Mouse (Mus musculus) heart, embryonic 12.5 days (tissue): ENCODE measurements at regions not wholly inside any gene's neighbourhood (a gene's known extent, or its start where the extent isn't known, plus 50 kb on each side); places are given as distances from the start of the nearest gene placed in this dataset.

Experiments used
- ATAC-seq: fragments of 200-750 bp; cut with Nextera tagmentation; 2 replicates; pipeline ENCODE4 v1.8.0; 2017; ENCODE audit warnings: moderate TSS enrichment, moderate library complexity; ENCODE audit not compliant: insufficient number of reproducible peaks, low FRiP score
- H3K27ac ChIP-seq: fragments of 300-500 bp; sonication (generic); 2 replicates; pipeline ENCODE4 v1.5.1; 2016; ENCODE audit warnings: mild to moderate bottlenecking, moderate library complexity; ENCODE audit not compliant: poor library complexity, severe bottlenecking
- H3K27me3 ChIP-seq: fragments of 300-500 bp; sonication (generic); replicated peaks from 2 replicates; pipeline ENCODE4 v1.6.1; 2016; ENCODE audit warnings: mild to moderate bottlenecking, moderate library complexity
- H3K36me3 ChIP-seq: fragments of 300-500 bp; sonication (generic); 2 replicates; pipeline ENCODE4 v1.6.1; 2016; ENCODE audit warnings: mild to moderate bottlenecking, moderate library complexity
- H3K4me1 ChIP-seq: fragments of 300-500 bp; sonication (generic); replicated peaks from 2 replicates; pipeline ENCODE4 v1.6.1; 2016; ENCODE audit warnings: mild to moderate bottlenecking
- H3K4me2 ChIP-seq: fragments of 300-500 bp; sonication (generic); 2 replicates; pipeline ENCODE4 v1.6.1; 2016; ENCODE audit warnings: mild to moderate bottlenecking, moderate library complexity
- H3K4me3 ChIP-seq: fragments of 300-500 bp; sonication (generic); 2 replicates; pipeline ENCODE4 v1.5.1; 2016; ENCODE audit warnings: mild to moderate bottlenecking
- H3K9ac ChIP-seq: fragments of 300-500 bp; sonication (generic); 2 replicates; pipeline ENCODE4 v1.6.1; 2016; ENCODE audit warnings: mild to moderate bottlenecking, moderate library complexity
- H3K9me3 ChIP-seq: fragments of 300-500 bp; sonication (generic); replicated peaks from 2 replicates; pipeline ENCODE4 v1.6.1; 2016; ENCODE audit warnings: mild to moderate bottlenecking, moderate library complexity
- WGBS: fragments of 180-500 bp; shearing (Covaris S2); methylation state at CpG from one replicate; pipeline ENCODE4 v1.1.7; 2016; 5-methylcytosine and 5-hydroxymethylcytosine counted together

DNA sequence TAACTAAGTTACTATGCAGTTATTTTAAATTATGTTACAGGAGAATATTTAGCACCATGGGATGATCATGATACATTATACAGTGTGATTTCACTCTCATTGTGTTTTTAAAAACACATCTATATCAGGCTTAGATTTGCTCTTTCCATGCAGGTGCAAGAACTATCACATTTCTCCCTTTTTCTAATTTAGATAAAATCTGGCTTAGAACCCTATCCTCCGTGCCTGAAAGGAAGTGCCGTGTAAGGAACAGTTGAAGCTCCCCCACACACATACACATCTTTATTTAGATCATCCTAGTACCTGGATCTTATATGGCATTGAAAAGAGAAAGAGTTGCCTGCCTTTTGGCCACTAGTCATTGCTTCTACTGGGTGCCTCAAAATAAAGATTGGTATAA lies 925.0 kb upstream of the Gm7489 start:
- H3K9ac ChIP-seq = no peak overlapping the region
- no peaks in the 10 kb centered on the region for H3K27me3 ChIP-seq
- no peaks in the 10 kb centered on the region for H3K4me1 ChIP-seq
- WGBS = 75% methylated on average over 2 of the region's 2 CpGs
- no peak overlapping the region for H3K4me2 ChIP-seq
- no peak overlapping the region for H3K27ac ChIP-seq
- ATAC-seq = no peak
- no peaks in the 10 kb centered on the region for H3K9me3 ChIP-seq
- H3K4me3 ChIP-seq = no peak overlapping the region
- no peaks in the 10 kb centered on the region for H3K36me3 ChIP-seq

DNA sequence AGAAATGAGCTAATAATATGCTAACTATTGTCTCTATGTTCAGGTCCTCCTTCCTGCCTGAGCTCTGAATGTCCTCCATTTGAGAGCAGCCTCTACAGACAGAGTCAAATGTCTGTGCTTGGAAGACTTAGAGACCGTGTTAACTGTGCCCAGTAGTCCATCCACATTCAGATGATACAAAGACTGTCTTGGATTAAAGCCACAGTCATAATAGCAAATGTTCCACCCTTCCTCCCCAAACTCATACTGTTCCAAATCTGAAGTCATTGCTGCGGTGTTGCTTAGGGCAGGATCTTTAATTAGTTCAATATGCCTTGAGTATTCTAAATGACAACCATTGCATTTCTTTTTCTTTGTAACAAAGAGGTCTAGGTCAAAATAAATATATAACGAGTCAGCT lies 923.2 kb upstream of the Gm7489 start:
- Histone ChIP-seq H3K9me3 (no peaks in the 10 kb centered on the region), H3K27me3 (no peaks in the 10 kb centered on the region), H3K4me2 (no peak overlapping the region), H3K27ac (no peak overlapping the region), H3K4me1 (no peaks in the 10 kb centered on the region), H3K36me3 (no peaks in the 10 kb centered on the region), H3K9ac (no peak overlapping the region), H3K4me3 (no peak overlapping the region)
- WGBS = 84% methylated on average over 3 of the region's 3 CpGs
- no peak for ATAC-seq

DNA sequence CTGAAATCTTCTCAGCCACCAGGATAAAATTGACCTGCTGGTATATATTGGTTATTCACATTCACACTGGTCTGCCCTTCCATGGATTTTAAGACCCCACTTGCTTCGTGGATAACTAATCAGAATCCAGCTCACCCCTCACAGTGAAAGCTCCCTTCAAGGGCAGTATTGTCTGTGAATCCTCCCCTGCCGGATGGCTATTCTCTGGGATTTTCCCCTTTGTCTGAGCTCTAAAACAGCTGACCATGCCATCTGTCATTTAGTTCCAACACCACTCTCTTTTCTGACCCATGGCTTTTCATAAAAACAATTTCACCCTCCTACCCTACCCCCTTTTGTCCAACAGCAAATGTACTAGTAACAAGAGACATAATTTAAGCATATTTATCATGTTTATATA lies 920.8 kb upstream of the Gm7489 start:
- H3K36me3 ChIP-seq = no peaks in the 10 kb centered on the region
- no peak overlapping the region for H3K4me2 ChIP-seq
- H3K27ac ChIP-seq = no peak overlapping the region
- WGBS = 53% methylated on average over 2 of the region's 2 CpGs
- H3K4me1 ChIP-seq = peaks cover 9% of the 10 kb centered on the region
- no peak overlapping the region for H3K4me3 ChIP-seq
- no peak for ATAC-seq
- H3K27me3 ChIP-seq = no peaks in the 10 kb centered on the region
- H3K9ac ChIP-seq = no peak overlapping the region
- H3K9me3 ChIP-seq = no peaks in the 10 kb centered on the region

DNA sequence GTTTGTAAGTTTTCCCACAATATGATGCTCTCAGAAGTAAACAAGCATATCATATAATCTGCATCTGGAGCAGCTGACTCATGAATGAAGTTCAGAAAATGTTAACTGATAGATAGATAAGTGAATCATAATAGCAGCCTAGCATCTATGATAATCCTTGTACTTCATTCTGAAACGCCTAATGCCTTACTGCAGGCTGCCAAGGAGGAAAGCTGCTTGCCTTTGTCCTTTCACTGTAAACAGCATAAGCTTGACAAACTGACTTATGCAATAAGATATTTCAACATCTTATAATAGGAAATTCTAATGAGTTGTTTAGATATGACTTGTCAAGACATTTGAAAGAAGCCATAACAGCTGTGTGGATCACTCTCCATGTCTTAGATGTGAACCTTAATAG lies 920.3 kb upstream of the Gm7489 start:
- H3K9me3 ChIP-seq = no peaks in the 10 kb centered on the region
- H3K4me1 ChIP-seq = peaks cover 9% of the 10 kb centered on the region
- ATAC-seq = no peak
- H3K36me3 ChIP-seq = no peaks in the 10 kb centered on the region
- 73% methylated on average over 1 of the region's 1 CpGs for WGBS
- no peak overlapping the region for H3K4me2 ChIP-seq
- no peak overlapping the region for H3K9ac ChIP-seq
- no peak overlapping the region for H3K4me3 ChIP-seq
- H3K27ac ChIP-seq = no peak overlapping the region
- H3K27me3 ChIP-seq = no peaks in the 10 kb centered on the region

DNA sequence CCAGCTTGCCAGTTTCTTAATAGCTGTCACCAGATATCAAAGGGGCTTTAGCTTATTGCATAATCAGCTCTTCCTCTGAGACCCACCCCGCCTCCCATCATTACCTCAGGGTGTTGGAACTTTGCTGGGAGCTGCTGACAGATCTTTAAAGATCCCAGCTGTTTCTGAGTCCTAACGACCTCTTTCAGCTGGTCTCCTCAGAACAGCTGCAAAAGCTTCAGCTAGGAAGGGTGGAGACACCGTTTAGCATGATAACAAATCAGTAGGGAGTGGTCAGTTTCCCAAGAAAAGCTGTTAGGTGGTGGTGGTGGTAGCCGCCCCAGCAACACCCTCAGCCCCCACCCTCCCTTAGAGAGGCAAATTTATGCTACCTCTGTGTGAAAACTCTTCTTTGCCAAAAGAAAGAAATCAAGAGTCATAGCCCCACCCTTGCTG lies 916.9 kb upstream of the Gm7489 start:
- peaks cover 9% of the 10 kb centered on the region for H3K4me1 ChIP-seq
- no peaks in the 10 kb centered on the region for H3K27me3 ChIP-seq
- H3K9ac ChIP-seq = no peak overlapping the region
- H3K36me3 ChIP-seq = no peaks in the 10 kb centered on the region
- ATAC-seq = peak; percentile 69; the same call in 1 of the 2 replicates
- no peak overlapping the region for H3K4me3 ChIP-seq
- H3K4me2 ChIP-seq = peak overlapping the region; percentile 40
- no peaks in the 10 kb centered on the region for H3K9me3 ChIP-seq
- H3K27ac ChIP-seq = no peak overlapping the region
- WGBS = 0% methylated on average over 4 of the region's 4 CpGs

DNA sequence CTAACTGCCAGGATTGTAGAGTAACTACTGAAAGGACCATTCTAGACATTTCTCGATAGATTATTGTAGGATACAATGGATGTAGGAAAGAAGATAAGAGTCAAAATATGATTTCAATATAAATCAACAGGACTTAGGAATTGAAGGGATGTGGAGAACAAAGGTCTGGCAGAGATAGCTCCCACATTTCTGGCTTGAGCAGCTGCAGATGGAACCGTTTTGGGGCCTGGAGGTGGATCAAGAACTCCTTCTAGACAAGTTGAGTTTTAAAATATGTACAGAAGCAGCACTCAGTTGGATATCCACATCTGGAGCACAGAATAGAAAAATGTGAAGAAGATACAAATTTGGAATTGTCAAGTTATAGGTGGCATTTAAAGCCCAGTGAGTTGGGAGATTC lies 901.9 kb upstream of the Gm7489 start:
- no peak overlapping the region for H3K4me2 ChIP-seq
- 73% methylated on average over 2 of the region's 2 CpGs for WGBS

DNA sequence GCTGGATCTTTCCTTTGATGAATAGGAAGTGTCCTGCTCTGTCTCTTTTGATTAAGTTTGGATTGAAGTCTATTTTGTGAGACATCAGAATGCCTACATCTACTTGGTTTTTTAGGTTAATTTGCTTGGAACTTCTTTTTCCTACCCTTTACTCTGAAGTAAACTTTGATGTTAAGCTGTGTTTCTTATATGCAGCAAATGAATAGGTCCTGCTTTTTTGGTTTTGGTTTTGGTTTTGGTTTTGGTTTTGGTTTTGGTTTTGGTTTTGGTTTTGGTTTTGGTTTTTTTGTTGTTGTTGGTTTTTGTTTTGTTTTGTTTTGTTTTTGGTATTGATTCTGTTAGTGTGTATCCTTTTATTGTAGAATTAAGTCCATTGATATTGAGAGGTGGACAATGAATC lies 894.1 kb upstream of the Gm7489 start:
- ATAC-seq = no peak
- no peak overlapping the region for H3K4me2 ChIP-seq
- H3K9ac ChIP-seq = no peak overlapping the region
- H3K27ac ChIP-seq = no peak overlapping the region
- H3K4me1 ChIP-seq = no peaks in the 10 kb centered on the region
- H3K36me3 ChIP-seq = no peaks in the 10 kb centered on the region
- no peaks in the 10 kb centered on the region for H3K9me3 ChIP-seq
- H3K4me3 ChIP-seq = no peak overlapping the region
- no peaks in the 10 kb centered on the region for H3K27me3 ChIP-seq

More for the DNA sequence above, 901.9 kb upstream of the Gm7489 start:
- H3K9me3 ChIP-seq = no peaks in the 10 kb centered on the region
- no peak overlapping the region for H3K27ac ChIP-seq
- ATAC-seq = no peak
- H3K4me1 ChIP-seq = no peaks in the 10 kb centered on the region
- H3K36me3 ChIP-seq = no peaks in the 10 kb centered on the region
- H3K27me3 ChIP-seq = no peaks in the 10 kb centered on the region
- H3K9ac ChIP-seq = no peak overlapping the region
- no peak overlapping the region for H3K4me3 ChIP-seq

DNA sequence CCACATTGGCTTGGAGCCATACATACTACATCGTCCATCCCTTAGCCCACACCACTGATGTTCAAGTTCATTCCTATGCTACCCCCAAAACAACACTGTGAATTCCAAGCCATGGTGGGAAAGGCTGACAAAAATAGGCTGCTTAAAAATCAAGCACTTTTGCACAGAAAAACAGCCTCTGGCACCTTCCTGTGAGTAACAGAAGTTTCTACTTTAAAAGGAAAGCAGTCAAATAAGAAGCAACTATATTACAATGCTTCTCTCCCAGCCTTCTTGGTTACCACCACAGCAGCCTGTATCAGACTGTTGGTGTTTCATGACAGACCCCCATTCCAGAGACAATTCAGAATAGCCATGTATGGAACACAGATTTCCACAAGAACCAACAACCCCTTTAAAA lies 890.4 kb upstream of the Gm7489 start:
- H3K27ac ChIP-seq = no peak overlapping the region
- no peaks in the 10 kb centered on the region for H3K4me1 ChIP-seq
- no peaks in the 10 kb centered on the region for H3K27me3 ChIP-seq
- WGBS = 81% methylated on average over 1 of the region's 1 CpGs
- no peak overlapping the region for H3K4me3 ChIP-seq
- H3K4me2 ChIP-seq = no peak overlapping the region
- no peak for ATAC-seq
- no peaks in the 10 kb centered on the region for H3K9me3 ChIP-seq
- H3K36me3 ChIP-seq = no peaks in the 10 kb centered on the region
- no peak overlapping the region for H3K9ac ChIP-seq

DNA sequence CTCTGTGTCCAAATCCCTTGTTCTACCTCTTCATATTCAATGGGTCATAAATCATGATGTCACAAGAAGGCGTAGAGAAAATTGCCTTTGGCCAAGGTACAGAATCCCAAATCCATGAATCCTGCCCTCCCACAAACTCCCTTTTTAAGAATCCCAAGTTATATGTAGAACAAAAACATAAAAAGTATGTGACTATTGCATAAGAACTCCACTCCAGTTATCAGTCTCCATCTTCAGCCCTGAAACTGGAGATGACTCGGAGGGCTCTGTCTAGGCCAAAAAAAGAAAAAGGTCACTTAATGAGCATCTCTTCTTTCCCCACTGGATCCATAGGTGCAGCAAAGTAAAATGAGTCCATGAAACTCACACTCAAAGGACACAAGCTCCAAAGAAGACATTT lies 885.5 kb upstream of the Gm7489 start:
- WGBS = 76% methylated on average over 2 of the region's 2 CpGs
- no peak overlapping the region for H3K4me2 ChIP-seq
- no peaks in the 10 kb centered on the region for H3K9me3 ChIP-seq
- no peak overlapping the region for H3K27ac ChIP-seq
- no peak overlapping the region for H3K4me3 ChIP-seq
- no peaks in the 10 kb centered on the region for H3K27me3 ChIP-seq
- no peak for ATAC-seq
- no peaks in the 10 kb centered on the region for H3K36me3 ChIP-seq
- no peak overlapping the region for H3K9ac ChIP-seq
- no peaks in the 10 kb centered on the region for H3K4me1 ChIP-seq

DNA sequence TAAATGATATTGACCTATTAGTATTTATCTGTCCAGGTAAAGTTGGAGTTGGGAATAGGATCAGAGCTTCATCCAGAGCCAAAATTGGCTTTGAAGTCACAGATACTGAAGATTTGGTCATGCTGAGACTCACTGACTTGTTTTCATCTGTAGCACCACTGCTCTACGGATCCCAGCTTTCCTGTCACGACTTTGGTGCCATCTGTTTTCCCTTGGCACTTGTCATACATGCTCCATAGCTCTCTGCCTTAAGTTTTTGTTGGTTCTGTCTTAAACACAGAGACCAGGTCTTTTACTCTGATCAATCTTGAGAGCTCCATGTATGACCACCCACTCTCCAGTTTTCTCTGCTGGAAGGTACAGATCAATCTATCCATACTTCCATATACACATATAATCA lies 884.9 kb upstream of the Gm7489 start:
- 79% methylated on average over 2 of the region's 2 CpGs for WGBS
- Histone ChIP-seq H3K27me3 (no peaks in the 10 kb centered on the region), H3K4me3 (no peak overlapping the region)

DNA sequence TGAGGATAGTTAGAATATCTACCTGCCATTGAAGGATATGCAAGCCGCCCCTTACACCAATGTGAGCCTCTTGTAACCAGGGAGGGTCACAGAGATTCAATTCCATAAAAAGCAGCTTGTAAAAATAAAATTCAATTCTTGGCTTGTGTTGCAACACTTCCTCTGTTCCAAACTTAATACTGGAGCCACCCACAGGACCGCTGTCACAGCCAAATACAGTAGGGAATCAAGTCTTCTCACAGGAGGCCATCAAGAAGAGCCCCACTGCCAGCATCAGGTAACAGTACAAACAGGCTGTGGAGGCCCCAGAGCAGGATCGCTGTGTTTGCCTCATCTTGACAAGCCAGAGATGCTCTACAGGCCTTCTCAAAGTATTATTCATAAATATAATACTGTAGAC lies 883.3 kb upstream of the Gm7489 start:
- 72% methylated on average over 3 of the region's 3 CpGs for WGBS
- ATAC-seq = no peak
- no peaks in the 10 kb centered on the region for H3K27me3 ChIP-seq

More for the DNA sequence above, 884.9 kb upstream of the Gm7489 start:
- Histone ChIP-seq H3K36me3 (no peaks in the 10 kb centered on the region), H3K27ac (no peak overlapping the region), H3K9me3 (no peaks in the 10 kb centered on the region), H3K9ac (no peak overlapping the region), H3K4me2 (no peak overlapping the region), H3K4me1 (no peaks in the 10 kb centered on the region)
- no peak for ATAC-seq

DNA sequence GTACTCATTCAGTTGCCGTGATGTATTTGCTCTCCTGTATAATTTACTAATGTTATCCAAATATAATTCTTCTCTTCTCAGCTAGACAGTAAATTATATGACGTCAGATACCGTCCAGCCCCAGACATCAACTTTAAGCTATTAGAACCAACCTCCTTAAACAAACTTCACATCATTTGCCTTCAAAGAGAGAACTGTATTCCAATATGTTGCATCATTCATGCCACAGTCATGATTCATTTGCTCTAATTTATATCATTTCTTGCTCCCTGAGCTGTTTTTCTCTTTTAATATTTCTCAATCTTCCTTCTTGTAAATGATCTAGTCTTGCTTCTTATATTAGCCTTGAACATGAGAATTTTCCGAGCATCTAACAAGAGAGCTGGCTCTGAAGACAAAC lies 882.7 kb upstream of the Gm7489 start:
- Histone ChIP-seq H3K27ac (no peak overlapping the region), H3K4me2 (no peak overlapping the region), H3K4me1 (no peaks in the 10 kb centered on the region), H3K36me3 (no peaks in the 10 kb centered on the region), H3K9ac (no peak overlapping the region), H3K27me3 (no peaks in the 10 kb centered on the region), H3K4me3 (no peak overlapping the region), H3K9me3 (no peaks in the 10 kb centered on the region)
- WGBS = 84% methylated on average over 4 of the region's 4 CpGs
- ATAC-seq = no peak

More for the DNA sequence above, 883.3 kb upstream of the Gm7489 start:
- no peak overlapping the region for H3K9ac ChIP-seq
- no peak overlapping the region for H3K27ac ChIP-seq
- no peaks in the 10 kb centered on the region for H3K9me3 ChIP-seq
- H3K36me3 ChIP-seq = no peaks in the 10 kb centered on the region
- no peak overlapping the region for H3K4me3 ChIP-seq
- H3K4me1 ChIP-seq = no peaks in the 10 kb centered on the region
- H3K4me2 ChIP-seq = no peak overlapping the region
